Mouse (Mus musculus): Measurements from ENCODE around the gene Gm37240. TPM values are rescaled to one million over a fixed set of nuclear protein-coding genes. Genes with fewer than 3 reads are reported as not detected.

Gm37240 gene
- polyA plus RNA-seq, 1 experiment from 2014 or later = 18.1 TPM

GRCm38 (mm10) chr3:84816951-84817350 lies 1070.4 kb downstream of the Gm37240 start:
- 61% methylated on average over 1 of the region's 1 CpGs for WGBS
- H3K4me3 ChIP-seq (ENCODE audit: low read depth, low read length) = no peak overlapping the region
- H3K27ac ChIP-seq (replicated peaks) = no peak overlapping the region
- no peaks in the 10 kb centered on the region for H3K4me1 ChIP-seq (replicated peaks; ENCODE audit: control insufficient read depth, insufficient read depth)
- H3K36me3 ChIP-seq (ENCODE audit: control insufficient read depth, insufficient read depth, low read length) = no peaks in the 10 kb centered on the region
- H3K27me3 ChIP-seq (ENCODE audit: control insufficient read depth, insufficient read depth, low read length) = no peaks in the 10 kb centered on the region
- H3K9me3 ChIP-seq (ENCODE audit: control insufficient read depth, low read length) = no peaks in the 10 kb centered on the region
- no peak overlapping the region for H3K9ac ChIP-seq (ENCODE audit: low read length)
- TF ChIP-seq CTCF (IDR thresholded peaks at IDR 0.05; ENCODE audit: low read depth) (no peak), EP300 (optimal IDR thresholded peaks at IDR 0.05) (no peak)
- ATAC-seq (ENCODE audit: low FRiP score, low TSS enrichment) = no peak
- H3K4me2 ChIP-seq (replicated peaks; ENCODE audit: low read depth) = no peak overlapping the region
- no peak for DNase-seq (ENCODE audit: low spot score)

- Histone ChIP-seq H3K4me1 (replicated peaks; ENCODE audit: control insufficient read depth, insufficient read depth) (no peaks in the 10 kb centered on the region), H3K36me3 (ENCODE audit: control insufficient read depth, insufficient read depth, low read length) (no peaks in the 10 kb centered on the region), H3K4me2 (replicated peaks; ENCODE audit: low read depth) (peak overlapping the region; percentile 99), H3K9ac (ENCODE audit: low read length) (peak overlapping the region; percentile 91), H3K27ac (replicated peaks) (peak overlapping the region; percentile 99), H3K4me3 (ENCODE audit: low read depth, low read length) (peak overlapping the region; percentile 98), H3K27me3 (ENCODE audit: control insufficient read depth, insufficient read depth, low read length) (no peaks in the 10 kb centered on the region), H3K9me3 (ENCODE audit: control insufficient read depth, low read length) (no peaks in the 10 kb centered on the region)
- TF ChIP-seq EP300 (optimal IDR thresholded peaks at IDR 0.05) (no peak), CTCF (IDR thresholded peaks at IDR 0.05; ENCODE audit: low read depth) (no peak)
- ATAC-seq (ENCODE audit: low FRiP score, low TSS enrichment) (no peak), DNase-seq (ENCODE audit: low spot score) (peak; percentile 61)
- WGBS = under 1% methylated on average over 25 of the region's 29 CpGs
These were observed 1071.9 kb downstream of the Gm37240 start for GRCm38 (mm10) chr3:84815461-84815860.

DNA sequence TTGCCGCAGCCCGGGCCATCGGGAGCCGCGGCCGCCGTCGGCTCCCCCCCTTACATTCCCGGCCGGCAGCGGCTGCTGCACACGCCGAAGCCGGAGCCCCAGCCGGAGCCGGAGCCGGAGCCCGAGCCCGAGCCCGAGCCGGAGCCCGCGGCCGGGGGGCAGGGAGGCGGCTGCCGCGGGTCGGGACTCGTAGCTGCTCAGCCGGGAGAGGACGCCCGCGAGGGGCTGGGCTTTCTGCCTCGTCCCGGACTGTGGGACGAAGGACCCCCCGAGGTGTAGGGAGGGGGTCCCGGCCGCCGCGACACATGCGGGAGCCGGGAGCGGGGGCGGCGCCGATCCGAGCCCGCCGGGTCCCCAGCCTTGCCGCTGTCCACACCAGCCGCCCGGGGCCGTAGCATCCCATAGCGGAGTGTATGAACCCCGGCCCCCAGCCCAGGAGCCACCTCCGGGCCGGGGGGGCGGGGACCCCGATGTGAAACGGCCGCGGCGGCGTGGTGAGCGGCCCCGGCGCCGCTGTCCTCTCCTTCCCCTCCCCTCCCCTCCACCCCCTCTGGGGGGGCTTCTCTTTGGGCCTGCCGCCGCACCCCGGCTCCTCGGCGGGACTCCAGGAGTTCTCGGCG lies 1072.4 kb downstream of the Gm37240 start, which contains the start of gene Fbxw7:
Fbxw7 (plus strand) TSS at position 507 of the 620 bp plus-strand sequence.
- Histone ChIP-seq H3K27me3 (ENCODE audit: control insufficient read depth, insufficient read depth, low read length) (no peaks in the 10 kb centered on the region), H3K4me3 (ENCODE audit: low read depth, low read length) (peak within 1 kb of the TSS; percentile 98), H3K27ac (replicated peaks) (peak within 1 kb of the TSS; percentile 99), H3K4me2 (replicated peaks; ENCODE audit: low read depth) (peak within 1 kb of the TSS; percentile 99), H3K9me3 (ENCODE audit: control insufficient read depth, low read length) (no peaks in the 10 kb centered on the region), H3K9ac (ENCODE audit: low read length) (peak within 1 kb of the TSS; percentile 91), H3K36me3 (ENCODE audit: control insufficient read depth, insufficient read depth, low read length) (no peaks in the 10 kb centered on the region), H3K4me1 (replicated peaks; ENCODE audit: control insufficient read depth, insufficient read depth) (no peaks in the 10 kb centered on the region)
- ATAC-seq (ENCODE audit: low FRiP score, low TSS enrichment) = peak; percentile 55; the same call in 1 of the 2 replicates
- WGBS = 0% methylated on average over 21 of the region's 76 CpGs
- TF ChIP-seq CTCF (IDR thresholded peaks at IDR 0.05; ENCODE audit: low read depth) (no peak), EP300 (optimal IDR thresholded peaks at IDR 0.05) (no peak)
- DNase-seq (ENCODE audit: low spot score) = no peak

- H3K27me3 ChIP-seq (ENCODE audit: control insufficient read depth, insufficient read depth, low read length) = no peaks in the 10 kb centered on the region
- H3K4me3 ChIP-seq (ENCODE audit: low read depth, low read length) = peak overlapping the region; percentile 98
- H3K4me2 ChIP-seq (replicated peaks; ENCODE audit: low read depth) = peak overlapping the region; percentile 99
- peak overlapping the region; percentile 91 for H3K9ac ChIP-seq (ENCODE audit: low read length)
- 0% methylated on average over 32 of the region's 60 CpGs for WGBS
- no peaks in the 10 kb centered on the region for H3K4me1 ChIP-seq (replicated peaks; ENCODE audit: control insufficient read depth, insufficient read depth)
- DNase-seq (ENCODE audit: low spot score) (peak; percentile 100), ATAC-seq (ENCODE audit: low FRiP score, low TSS enrichment) (peak; percentile 95)
- H3K9me3 ChIP-seq (ENCODE audit: control insufficient read depth, low read length) = no peaks in the 10 kb centered on the region
- no peak for TF ChIP-seq EP300 (optimal IDR thresholded peaks at IDR 0.05)
- 0 out of 2 replicates have a peak, but pooled peaks have one; percentile 2 for TF ChIP-seq CTCF (IDR thresholded peaks at IDR 0.05; ENCODE audit: low read depth)
- peak overlapping the region; percentile 99 for H3K27ac ChIP-seq (replicated peaks)
- no peaks in the 10 kb centered on the region for H3K36me3 ChIP-seq (ENCODE audit: control insufficient read depth, insufficient read depth, low read length)
These were observed 1073.1 kb downstream of the Gm37240 start for GRCm38 (mm10) chr3:84814157-84814761.

DNA sequence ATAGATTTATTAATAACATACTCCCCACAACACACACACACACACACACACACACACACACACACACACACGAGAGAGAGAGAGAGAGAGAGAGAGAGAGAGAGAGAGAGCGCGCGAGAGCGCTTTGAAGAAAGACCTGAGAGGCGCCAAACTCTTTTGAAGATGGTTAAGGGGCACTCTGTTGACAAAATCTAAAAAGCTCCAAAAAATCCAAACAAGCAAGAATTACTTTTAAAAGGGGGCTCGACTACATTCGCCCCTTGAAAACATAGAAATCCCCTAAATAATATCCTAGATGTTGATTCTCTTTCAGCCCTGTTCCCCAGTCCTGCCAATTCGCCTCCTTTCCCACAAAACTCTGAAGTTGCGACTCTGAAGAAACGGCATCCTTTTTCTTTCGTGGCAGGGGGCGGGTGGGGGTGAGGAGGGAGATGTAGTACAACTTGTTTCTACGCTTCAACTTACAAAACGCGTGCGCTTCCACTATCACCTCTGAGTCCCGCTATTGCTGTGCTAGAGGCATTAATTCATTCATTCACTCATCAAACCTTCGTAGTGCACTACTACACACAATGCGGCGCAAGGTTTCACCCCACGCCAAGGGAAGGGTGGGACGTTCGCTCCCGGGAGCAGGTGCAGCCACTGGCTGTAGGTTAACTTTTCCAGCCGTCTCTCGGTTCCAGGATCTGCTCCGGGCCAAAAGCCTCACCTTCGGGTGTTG lies 1073.7 kb downstream of the Gm37240 start:
- H3K9me3 ChIP-seq (ENCODE audit: control insufficient read depth, low read length) = no peaks in the 10 kb centered on the region
- TF ChIP-seq EP300 (optimal IDR thresholded peaks at IDR 0.05) = no peak
- no peak for TF ChIP-seq CTCF (IDR thresholded peaks at IDR 0.05; ENCODE audit: low read depth)
- peak overlapping the region; percentile 78 for H3K9ac ChIP-seq (ENCODE audit: low read length)
- WGBS = under 1% methylated on average over 29 of the region's 29 CpGs
- H3K27ac ChIP-seq (replicated peaks) = peak overlapping the region; percentile 93
- ATAC-seq (ENCODE audit: low FRiP score, low TSS enrichment) (no peak), DNase-seq (ENCODE audit: low spot score) (no peak)
- peak overlapping the region; percentile 98 for H3K4me3 ChIP-seq (ENCODE audit: low read depth, low read length)
- no peaks in the 10 kb centered on the region for H3K27me3 ChIP-seq (ENCODE audit: control insufficient read depth, insufficient read depth, low read length)
- no peaks in the 10 kb centered on the region for H3K4me1 ChIP-seq (replicated peaks; ENCODE audit: control insufficient read depth, insufficient read depth)
- H3K36me3 ChIP-seq (ENCODE audit: control insufficient read depth, insufficient read depth, low read length) = no peaks in the 10 kb centered on the region
- peak overlapping the region; percentile 87 for H3K4me2 ChIP-seq (replicated peaks; ENCODE audit: low read depth)
